Mouse (Mus musculus) liver, adult 2 months (tissue): ENCODE measurements around the gene Cdkn2aip.

Experiments used
- CTCF ChIP-seq: fragments of 200-500 bp; IDR thresholded peaks from 2 replicates; pipeline ENCODE4 v1.5.1; 2011; ENCODE audit warnings: low read depth, low read length, control low read depth
- POLR2A ChIP-seq: fragments of 200-500 bp; IDR thresholded peaks from 2 replicates; pipeline ENCODE4 v1.6.1; 2011; ENCODE audit warnings: low read length, control low read depth; ENCODE audit not compliant: insufficient read depth; ENCODE audit errors: extremely low read depth

DNA sequence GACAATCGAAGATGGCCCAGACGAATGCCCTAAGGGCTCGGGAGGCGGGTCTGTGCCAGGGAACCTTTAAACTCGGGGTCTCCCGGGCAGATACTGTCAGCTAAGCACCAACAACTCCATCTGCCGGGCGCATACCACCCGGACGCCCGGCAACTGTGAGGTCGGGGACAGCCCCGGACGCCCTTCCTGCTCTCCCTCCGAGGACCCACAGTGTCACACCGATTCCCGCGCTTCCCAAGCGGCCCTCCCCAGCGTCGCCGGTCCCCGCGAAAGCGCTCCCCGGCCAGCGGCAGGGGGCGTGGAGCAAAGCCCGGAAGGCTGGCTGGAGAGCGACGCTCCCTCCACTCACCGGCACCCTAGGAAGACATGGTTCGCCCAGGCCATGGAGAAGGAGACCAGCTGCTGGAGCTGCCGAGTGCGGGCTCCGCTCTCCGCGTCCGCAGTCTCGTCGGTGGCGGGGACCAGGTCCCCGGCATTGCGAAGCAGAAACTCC lies 515 bp downstream of the Cdkn2aip start:
- TF ChIP-seq CTCF, result no peak
- TF ChIP-seq POLR2A, result no peak
